Mouse (Mus musculus): ENCODE measurements around the gene Asxl1. TPM values are rescaled to one million over a fixed set of nuclear protein-coding genes. Genes with fewer than 3 reads are reported as not detected.
A peak's percentile ranks its signal among the peaks of the same experiment; 100 is the strongest.
"Not testable (repeated sequence)": the region's sequence is repeated elsewhere in the genome, so short reads cannot be mapped to it uniquely, and the experiment has no call there.

Asxl1 gene
- total RNA-seq, 1 experiment, result 44.8 TPM

DNA sequence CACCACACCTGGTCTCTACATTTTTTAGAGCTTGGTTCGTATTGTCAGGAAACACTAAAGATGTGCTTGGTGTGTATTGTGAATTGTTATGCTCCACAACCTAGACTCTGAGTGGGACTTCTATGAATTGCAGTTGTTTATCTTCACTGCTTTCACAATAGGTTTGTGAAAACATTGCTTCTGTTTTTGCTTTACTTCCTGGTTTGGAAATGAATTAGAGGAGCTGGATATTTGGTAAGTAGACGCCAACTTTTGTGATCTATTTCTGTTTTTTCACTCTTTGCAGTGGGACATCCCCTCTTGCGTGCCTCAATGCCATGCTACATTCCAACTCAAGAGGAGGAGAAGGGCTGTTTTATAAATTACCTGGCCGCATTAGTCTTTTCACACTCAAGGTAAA is 11.2 kb downstream of the Asxl1 start:
- peaks cover 2% of the 10 kb centered on the region in 2 experiments; a peak in 1 of 4 replicates for H3K4me1 ChIP-seq (ENCODE audit: control insufficient read depth in 2 of 2, insufficient read depth in 2 of 2, low read length in 2 of 2, poor library complexity in 1 of 2)
- TF ChIP-seq ZNF384 (IDR thresholded peaks at IDR 0.05; ENCODE audit: low read depth, low read length), result no peak
- TF ChIP-seq HCFC1 (IDR thresholded peaks at IDR 0.05; ENCODE audit: borderline replicate concordance, insufficient read depth, low read length), result no peak
- TF ChIP-seq MAFK (IDR thresholded peaks at IDR 0.05; ENCODE audit: insufficient read depth, low read depth, low read length), result no peak
- no peak for TF ChIP-seq CHD2 (IDR thresholded peaks at IDR 0.05; ENCODE audit: low read depth, low read length)
- TF ChIP-seq ZC3H11A (IDR thresholded peaks at IDR 0.05; ENCODE audit: borderline replicate concordance, low read depth, low read length), result no peak
- DNase-seq (ENCODE audit: low read depth, low spot score), result no peak
- H3K27ac ChIP-seq (ENCODE audit: insufficient read depth, low read depth, low read length, poor library complexity, severe bottlenecking), result no peak overlapping the region
- in situ Hi-C loops (cut with MboI; ENCODE audit: low sequenced_read_pairs in 2 of 2, unreplicated experiment in 2 of 2), result no loop called here
- H3K9ac ChIP-seq (ENCODE audit: insufficient read depth, low read depth, low read length, poor library complexity, severe bottlenecking), result no peak overlapping the region
- H3K4me3 ChIP-seq (ENCODE audit: insufficient read depth in 1 of 2, low read depth in 1 of 2, low read length in 2 of 2, poor library complexity in 1 of 2, severe bottlenecking in 1 of 2), result no peak overlapping the region
- H3K36me3 ChIP-seq (ENCODE audit: control insufficient read depth, insufficient read depth, low read length, poor library complexity, severe bottlenecking), result peaks cover 22% of the 10 kb centered on the region
- H3K9me3 ChIP-seq (ENCODE audit: control insufficient read depth, insufficient read depth, low read depth, low read length), result no peaks in the 10 kb centered on the region

- peaks cover 30% of the 10 kb centered on the region for H3K36me3 ChIP-seq (ENCODE audit: control insufficient read depth, insufficient read depth, low read length, poor library complexity, severe bottlenecking)
- TF ChIP-seq ZNF384 (IDR thresholded peaks at IDR 0.05; ENCODE audit: low read depth, low read length) (no peak), ZC3H11A (IDR thresholded peaks at IDR 0.05; ENCODE audit: borderline replicate concordance, low read depth, low read length) (no peak), CHD2 (IDR thresholded peaks at IDR 0.05; ENCODE audit: low read depth, low read length) (no peak), HCFC1 (IDR thresholded peaks at IDR 0.05; ENCODE audit: borderline replicate concordance, insufficient read depth, low read length) (no peak), MAFK (IDR thresholded peaks at IDR 0.05; ENCODE audit: insufficient read depth, low read depth, low read length) (no peak)
- no peak for DNase-seq (ENCODE audit: low read depth, low spot score)
- no peak overlapping the region for H3K27ac ChIP-seq (ENCODE audit: insufficient read depth, low read depth, low read length, poor library complexity, severe bottlenecking)
- no peak overlapping the region for H3K9ac ChIP-seq (ENCODE audit: insufficient read depth, low read depth, low read length, poor library complexity, severe bottlenecking)
- H3K9me3 ChIP-seq (ENCODE audit: control insufficient read depth, insufficient read depth, low read depth, low read length), result no peaks in the 10 kb centered on the region
- H3K4me1 ChIP-seq (ENCODE audit: control insufficient read depth in 2 of 2, insufficient read depth in 2 of 2, low read length in 2 of 2, poor library complexity in 1 of 2), result peaks cover 0 to 3% of the 10 kb centered on the region in 2 experiments; a peak in 1 of 4 replicates
- in situ Hi-C loops (cut with MboI; ENCODE audit: low sequenced_read_pairs in 2 of 2, unreplicated experiment in 2 of 2), result no loop called here
- H3K4me3 ChIP-seq (ENCODE audit: insufficient read depth in 1 of 2, low read depth in 1 of 2, low read length in 2 of 2, poor library complexity in 1 of 2, severe bottlenecking in 1 of 2), result no peak overlapping the region
Observed at GRCm38 (mm10) chr2:153361101-153361710, 15.6 kb downstream of the Asxl1 start.

DNA sequence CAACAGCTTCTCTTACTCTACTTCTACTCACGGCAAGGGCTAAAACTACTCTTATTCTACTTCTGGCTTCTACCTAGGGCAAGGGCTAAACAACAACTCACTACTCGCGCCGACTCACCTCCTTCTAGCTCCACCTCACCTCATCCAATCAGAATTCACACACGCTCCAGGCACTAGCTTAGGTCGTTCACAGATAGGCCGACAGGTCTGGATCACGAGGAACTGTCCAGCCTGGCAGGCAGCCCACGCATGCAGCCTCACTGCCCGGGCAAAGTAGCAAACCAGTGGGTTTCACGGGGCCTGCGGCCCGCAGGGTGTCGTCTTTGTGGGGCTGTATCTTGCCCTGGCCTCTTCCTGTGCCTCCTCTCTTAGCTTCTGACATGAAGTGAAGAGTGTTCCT is 18.9 kb downstream of the Asxl1 start:
- H3K4me1 ChIP-seq (ENCODE audit: control insufficient read depth in 2 of 2, insufficient read depth in 2 of 2, low read length in 2 of 2, poor library complexity in 1 of 2); in situ Hi-C loops (cut with MboI; ENCODE audit: low sequenced_read_pairs in 2 of 2, unreplicated experiment in 2 of 2); H3K9me3 ChIP-seq (ENCODE audit: control insufficient read depth, insufficient read depth, low read depth, low read length); H3K4me3 ChIP-seq (ENCODE audit: insufficient read depth in 1 of 2, low read depth in 1 of 2, low read length in 2 of 2, poor library complexity in 1 of 2, severe bottlenecking in 1 of 2); DNase-seq (ENCODE audit: low read depth, low spot score); H3K27ac ChIP-seq (ENCODE audit: insufficient read depth, low read depth, low read length, poor library complexity, severe bottlenecking); H3K9ac ChIP-seq (ENCODE audit: insufficient read depth, low read depth, low read length, poor library complexity, severe bottlenecking): not testable (repeated sequence)
- peaks cover 22% of the 10 kb centered on the region for H3K36me3 ChIP-seq (ENCODE audit: control insufficient read depth, insufficient read depth, low read length, poor library complexity, severe bottlenecking)

GRCm38 (mm10) chr2:153370871-153371270 is 25.2 kb downstream of the Asxl1 start:
- peaks cover 6 to 19% of the 10 kb centered on the region in 2 experiments for H3K4me1 ChIP-seq (ENCODE audit: control insufficient read depth in 2 of 2, insufficient read depth in 2 of 2, low read length in 2 of 2, poor library complexity in 1 of 2)
- no peak overlapping the region for H3K9ac ChIP-seq (ENCODE audit: insufficient read depth, low read depth, low read length, poor library complexity, severe bottlenecking)
- in situ Hi-C loops (cut with MboI; ENCODE audit: low sequenced_read_pairs in 2 of 2, unreplicated experiment in 2 of 2), result no loop called here
- peak; percentile 64 for DNase-seq (ENCODE audit: low read depth, low spot score)
- H3K36me3 ChIP-seq (ENCODE audit: control insufficient read depth, insufficient read depth, low read length, poor library complexity, severe bottlenecking), result peaks cover 8% of the 10 kb centered on the region
- TF ChIP-seq HCFC1 (IDR thresholded peaks at IDR 0.05; ENCODE audit: borderline replicate concordance, insufficient read depth, low read length) (no peak), CHD2 (IDR thresholded peaks at IDR 0.05; ENCODE audit: low read depth, low read length) (0 out of 2 replicates have a peak, but pooled peaks have one; percentile 6), ZNF384 (IDR thresholded peaks at IDR 0.05; ENCODE audit: low read depth, low read length) (no peak)
- no peaks in the 10 kb centered on the region for H3K9me3 ChIP-seq (ENCODE audit: control insufficient read depth, insufficient read depth, low read depth, low read length)
- no peak overlapping the region; the same call in 1 of the 2 replicates for H3K27ac ChIP-seq (ENCODE audit: insufficient read depth, low read depth, low read length, poor library complexity, severe bottlenecking)
- H3K4me3 ChIP-seq (ENCODE audit: insufficient read depth in 1 of 2, low read depth in 1 of 2, low read length in 2 of 2, poor library complexity in 1 of 2, severe bottlenecking in 1 of 2), result no peak overlapping the region

DNA sequence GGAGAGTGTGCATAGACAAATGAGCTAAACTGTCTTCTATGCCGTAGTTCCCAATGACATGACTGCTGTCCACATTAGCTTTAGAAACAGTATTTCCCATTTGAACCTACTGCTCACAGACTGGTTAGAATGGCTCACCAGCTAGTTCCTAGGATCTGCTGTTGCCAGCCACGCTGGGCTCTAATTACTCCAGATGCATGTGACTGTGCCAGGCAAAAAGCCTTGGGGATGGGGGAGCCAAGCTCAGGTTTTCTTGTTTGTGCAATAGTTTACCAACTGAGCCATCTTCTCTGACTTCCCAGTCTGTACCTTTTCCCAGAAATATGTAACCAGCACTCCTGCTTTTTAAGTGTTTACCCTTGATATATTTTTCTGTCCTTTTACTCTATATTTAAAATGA is 29.8 kb downstream of the Asxl1 start:
- H3K4me3 ChIP-seq (ENCODE audit: insufficient read depth in 1 of 2, low read depth in 1 of 2, low read length in 2 of 2, poor library complexity in 1 of 2, severe bottlenecking in 1 of 2), result no peak overlapping the region
- peaks cover 2% of the 10 kb centered on the region; the same call in 1 of the 2 replicates for H3K36me3 ChIP-seq (ENCODE audit: control insufficient read depth, insufficient read depth, low read length, poor library complexity, severe bottlenecking)
- in situ Hi-C loops (cut with MboI; ENCODE audit: low sequenced_read_pairs in 2 of 2, unreplicated experiment in 2 of 2), result no loop called here

More for the DNA sequence above, 29.8 kb downstream of the Asxl1 start:
- Histone ChIP-seq H3K4me1 (ENCODE audit: control insufficient read depth in 2 of 2, insufficient read depth in 2 of 2, low read length in 2 of 2, poor library complexity in 1 of 2) (peaks cover 2 to 11% of the 10 kb centered on the region in 2 experiments), H3K9me3 (ENCODE audit: control insufficient read depth, insufficient read depth, low read depth, low read length) (no peaks in the 10 kb centered on the region), H3K9ac (ENCODE audit: insufficient read depth, low read depth, low read length, poor library complexity, severe bottlenecking) (no peak overlapping the region), H3K27ac (ENCODE audit: insufficient read depth, low read depth, low read length, poor library complexity, severe bottlenecking) (no peak overlapping the region)
- TF ChIP-seq ZNF384 (IDR thresholded peaks at IDR 0.05; ENCODE audit: low read depth, low read length) (no peak), HCFC1 (IDR thresholded peaks at IDR 0.05; ENCODE audit: borderline replicate concordance, insufficient read depth, low read length) (no peak)
- no peak for DNase-seq (ENCODE audit: low read depth, low spot score)

All from ES-E14 (cell line).